In the genomic region with DNA sequence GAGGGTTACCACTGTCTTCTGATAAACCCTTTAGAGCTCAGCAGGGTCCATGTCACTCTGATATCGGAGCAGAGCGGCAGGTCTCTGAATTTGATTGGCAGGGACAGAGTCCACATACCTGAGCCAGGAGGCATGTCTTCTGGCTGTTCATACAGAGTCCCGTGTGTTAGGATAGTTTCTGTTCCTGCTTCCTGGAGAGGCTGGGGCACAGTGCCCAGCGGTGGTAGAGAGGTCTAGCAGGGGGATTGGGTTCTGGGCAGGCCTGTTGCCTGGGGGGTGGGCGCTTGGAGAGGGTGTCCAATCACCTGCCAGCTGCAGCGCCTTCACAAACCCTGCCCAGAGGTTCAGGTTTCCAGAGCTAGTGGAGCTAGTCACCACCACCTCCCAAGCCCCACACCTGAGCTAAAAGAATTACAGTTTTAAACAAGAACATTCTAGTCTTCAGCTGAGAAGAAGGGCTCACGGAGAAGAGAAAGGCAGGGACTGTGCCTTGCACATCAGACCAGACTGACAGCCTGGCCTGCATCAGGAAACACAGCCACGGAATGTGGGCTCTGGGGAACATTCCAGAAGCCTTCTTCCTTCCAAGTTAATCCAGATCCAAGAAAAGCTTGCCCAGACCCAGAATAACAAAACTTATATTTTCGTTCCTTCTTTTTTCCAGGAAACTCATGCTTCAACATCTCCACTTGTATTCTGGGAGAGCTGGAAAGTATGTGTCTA, we compare ENCODE assay signal across 19 mouse cellular contexts. TPM values are rescaled to one million over a fixed set of nuclear protein-coding genes. Genes with fewer than 3 reads are reported as not detected.
DNase-seq lines count a peak whose midpoint lies in the region; ATAC-seq and TF ChIP-seq lines count a peak whose summit lies in the region.
"Had no signal": no experiment of that assay in that cellular context is flagged by ENCODE, and none has a peak within 500 bp of the region (broad histone marks: within the 10 kb centered on the region; RNA-seq: fewer than 3 reads in every experiment).

No protein-coding gene starts in this region.

- peak; percentile 76; the same call in 1 of the 2 replicates for ATAC-seq in kidney, embryonic 14.5 days (ENCODE audit: low FRiP score, low TSS enrichment)
- ATAC-seq in embryonic facial prominence, embryonic 15.5 days (ENCODE audit: insufficient number of reproducible peaks, low FRiP score, low TSS enrichment, low read depth) = peak; percentile 78
- ATAC-seq: liver, embryonic 12.5 days had no signal

- TF ChIP-seq POLR2A in kidney, adult 2 months (IDR thresholded peaks at IDR 0.05; ENCODE audit: low read depth, low read length) = no peak
- no peak for TF ChIP-seq POLR2A in thymus, adult 2 months (IDR thresholded peaks at IDR 0.05; ENCODE audit: control insufficient read depth, extremely low read depth, insufficient read depth, low read length, poor library complexity)

- 61% methylated on average over 9 of the region's 9 CpGs for WGBS in kidney, embryonic 14.5 days
- 36% methylated on average over 9 of the region's 9 CpGs for WGBS in kidney, adult 2 months
- WGBS in embryonic facial prominence, embryonic 15.5 days = 42% methylated on average over 9 of the region's 9 CpGs
- 80% methylated on average over 9 of the region's 9 CpGs for WGBS in thymus, adult 2 months

- no peak overlapping the region for H3K27ac ChIP-seq in kidney, embryonic 14.5 days (ENCODE audit: low read depth, low read length)
- no peak overlapping the region for H3K27ac ChIP-seq in kidney, adult 2 months (ENCODE audit: insufficient read depth, low read depth, low read length)
- no peak overlapping the region; the same call in 1 of the 2 replicates for H3K27ac ChIP-seq in embryonic facial prominence, embryonic 15.5 days (replicated peaks)
- H3K27ac ChIP-seq in thymus, adult 2 months (ENCODE audit: control insufficient read depth, insufficient read depth, low read length) = no peak overlapping the region
- H3K27ac ChIP-seq: heart, embryonic 13.5 days; hindbrain, embryonic 12.5 days; liver, embryonic 12.5 days; neural tube, embryonic 15.5 days had no signal

- H3K9me3 ChIP-seq in kidney, embryonic 14.5 days (ENCODE audit: control insufficient read depth, low read length) = no peaks in the 10 kb centered on the region
- H3K9me3 ChIP-seq in embryonic facial prominence, embryonic 15.5 days (replicated peaks) = no peaks in the 10 kb centered on the region
- H3K9me3 ChIP-seq: heart, embryonic 13.5 days; hindbrain, embryonic 12.5 days; liver, embryonic 12.5 days; neural tube, embryonic 15.5 days had no signal

- no peaks in the 10 kb centered on the region for H3K36me3 ChIP-seq in kidney, embryonic 14.5 days (ENCODE audit: control insufficient read depth, insufficient read depth, low read length)
- no peaks in the 10 kb centered on the region for H3K36me3 ChIP-seq in kidney, adult 2 months (ENCODE audit: control insufficient read depth, insufficient read depth, low read length)
- H3K36me3 ChIP-seq in embryonic facial prominence, embryonic 15.5 days = no peaks in the 10 kb centered on the region
- no peaks in the 10 kb centered on the region for H3K36me3 ChIP-seq in thymus, adult 2 months (ENCODE audit: control insufficient read depth, insufficient read depth, low read length)
- H3K36me3 ChIP-seq: heart, embryonic 13.5 days; hindbrain, embryonic 12.5 days; liver, embryonic 12.5 days; neural tube, embryonic 15.5 days had no signal

- H3K4me1 ChIP-seq in kidney, embryonic 14.5 days (ENCODE audit: control insufficient read depth, insufficient read depth, low read length) = no peaks in the 10 kb centered on the region; the same call in 1 of the 2 replicates
- no peaks in the 10 kb centered on the region for H3K4me1 ChIP-seq in kidney, adult 2 months (ENCODE audit: control insufficient read depth, insufficient read depth, low read length)
- H3K4me1 ChIP-seq in embryonic facial prominence, embryonic 15.5 days = peaks cover 11% of the 10 kb centered on the region; the same call in 1 of the 2 replicates
- no peaks in the 10 kb centered on the region for H3K4me1 ChIP-seq in thymus, adult 2 months (replicated peaks; ENCODE audit: control insufficient read depth, insufficient read depth, low read length)
- H3K4me1 ChIP-seq: heart, embryonic 13.5 days; hindbrain, embryonic 12.5 days; liver, embryonic 12.5 days; megakaryocyte, embryonic 14.5 days had no signal

- H3K4me2 ChIP-seq in kidney, embryonic 14.5 days (replicated peaks; ENCODE audit: low read depth, low read length) = no peak overlapping the region
- H3K4me2 ChIP-seq in embryonic facial prominence, embryonic 15.5 days (replicated peaks) = peak overlapping the region; percentile 15; the same call in 1 of the 2 replicates
- H3K4me2 ChIP-seq: heart, embryonic 13.5 days; hindbrain, embryonic 12.5 days; liver, embryonic 12.5 days; neural tube, embryonic 15.5 days had no signal

- TF ChIP-seq CTCF in kidney, adult 2 months (conservative IDR thresholded peaks at IDR 0.05; ENCODE audit: insufficient read depth, insufficient read length, low read depth, low read length) = no peak
- TF ChIP-seq CTCF in thymus, adult 2 months (IDR thresholded peaks at IDR 0.05; ENCODE audit: borderline replicate concordance, control insufficient read depth, extremely low read depth, insufficient read depth, low read length, poor library complexity) = no peak

- H3K27me3 ChIP-seq in kidney, embryonic 14.5 days (ENCODE audit: control insufficient read depth, insufficient read depth, low read length) = no peaks in the 10 kb centered on the region
- H3K27me3 ChIP-seq in kidney, adult 2 months (replicated peaks; ENCODE audit: control insufficient read depth, insufficient read depth, low read length) = no peaks in the 10 kb centered on the region
- no peaks in the 10 kb centered on the region for H3K27me3 ChIP-seq in embryonic facial prominence, embryonic 15.5 days
- H3K27me3 ChIP-seq in thymus, adult 2 months (ENCODE audit: control insufficient read depth, insufficient read depth, low read length) = no peaks in the 10 kb centered on the region
- H3K27me3 ChIP-seq: heart, embryonic 13.5 days; hindbrain, embryonic 12.5 days; liver, embryonic 12.5 days; megakaryocyte, embryonic 14.5 days; neural tube, embryonic 15.5 days had no signal

- H3K9ac ChIP-seq in kidney, embryonic 14.5 days (ENCODE audit: low read depth, low read length) = no peak overlapping the region
- H3K9ac ChIP-seq in embryonic facial prominence, embryonic 15.5 days = no peak overlapping the region
- H3K9ac ChIP-seq: heart, embryonic 13.5 days; hindbrain, embryonic 12.5 days; liver, embryonic 12.5 days; neural tube, embryonic 15.5 days had no signal

- H3K4me3 ChIP-seq in kidney, embryonic 14.5 days (ENCODE audit: low read length) = no peak overlapping the region
- no peak overlapping the region for H3K4me3 ChIP-seq in kidney, adult 2 months (ENCODE audit: insufficient read depth, low read depth, low read length)
- H3K4me3 ChIP-seq in embryonic facial prominence, embryonic 15.5 days (replicated peaks) = no peak overlapping the region; the same call in 1 of the 2 replicates
- H3K4me3 ChIP-seq in thymus, adult 2 months (ENCODE audit: control insufficient read depth, insufficient read depth, low read length) = no peak overlapping the region
- H3K4me3 ChIP-seq: erythroblast, embryonic 14.5 days; heart, embryonic 13.5 days; hindbrain, embryonic 12.5 days; liver, embryonic 12.5 days; megakaryocyte, embryonic 14.5 days; neural tube, embryonic 15.5 days had no signal

- DNase-seq in kidney, adult 2 months = no peak
- DNase-seq in kidney, postnatal 14 days = peak; percentile 20
- DNase-seq in lung, postnatal 25 days (ENCODE audit: low spot score) = peak; percentile 16
- DNase-seq in thymus, adult 2 months = no peak
- no peak for DNase-seq in urinary bladder, adult 2 months (ENCODE audit: low spot score)
- DNase-seq in layer of hippocampus, postnatal 10 days (ENCODE audit: low spot score in 2 of 2) = no peak
- DNase-seq: adrenal gland, postnatal 25 days; gastrocnemius, postnatal 25 days had no signal

RNA-seq across cellular contexts. Expression of gene Themis3, which starts 3.9 kb away (rescaled TPM):
- 0.14 TPM in 1 of 2 replicates, not detected in the other for polyA plus RNA-seq in kidney, embryonic 14.5 days (2014; fragmentation: Nextera tagmentation; extraction: Ambion mirVana)
- not detected in 2 replicates for polyA plus RNA-seq in kidney, adult 2 months (2012; rRNA removed)
- polyA plus RNA-seq in embryonic facial prominence, embryonic 15.5 days (2015; fragmentation: Nextera tagmentation; extraction: Ambion mirVana) = 0.25 TPM in 1 of 2 replicates, not detected in the other
- 0.06 TPM in 1 of 2 replicates, not detected in the other for polyA plus RNA-seq in thymus, adult 2 months (2012; rRNA removed)
- polyA plus RNA-seq in urinary bladder, adult 2 months (2012; rRNA removed) = not detected in 2 replicates
- total RNA-seq in layer of hippocampus, postnatal 10 days (2021) = not detected
- total RNA-seq: adrenal gland, postnatal 25 days; common myeloid progenitor, adult 5-6 weeks; MEL; monocyte, adult 5-6 weeks had no signal
- polyA plus RNA-seq: erythroblast, embryonic 14.5 days; heart, embryonic 13.5 days; hindbrain, embryonic 12.5 days; liver, embryonic 12.5 days; neural tube, embryonic 15.5 days had no signal

Comparison
In these comparisons a context has a peak if more than half of its experiments do, and no peak if none do; other contexts are left out.
1. DNase-seq: peak in kidney, postnatal 14 days (single experiment) and lung, postnatal 25 days (single experiment); none in kidney, adult 2 months (single experiment), thymus, adult 2 months (single experiment), urinary bladder, adult 2 months (single experiment) and layer of hippocampus, postnatal 10 days (0 of 2).